Mouse (Mus musculus) heart, postnatal 0 days (tissue): ENCODE data around the gene Gsk3a. TPM values are rescaled to one million over a fixed set of nuclear protein-coding genes. Genes with fewer than 3 reads are reported as not detected.

Source experiments
- ATAC-seq: fragments of 200-750 bp; cut with Nextera tagmentation; 2 replicates; pipeline ENCODE4 v1.8.0; 2017; ENCODE audit warnings: low read depth, moderate number of reproducible peaks, moderate library complexity; ENCODE audit not compliant: insufficient read depth
- DNase-seq: peaks from one replicate; pipeline ENCODE4 v3.0.0-alpha.2; 2016; ENCODE audit warnings: low spot score
- H3K27ac ChIP-seq: fragments of 300-500 bp; sonication (generic); 2 replicates; pipeline ENCODE4 v1.5.1; 2014; ENCODE audit warnings: low read depth, mild to moderate bottlenecking
- H3K27me3 ChIP-seq: fragments of 300-500 bp; sonication (generic); 2 replicates; pipeline ENCODE4 v1.6.1; 2014; ENCODE audit warnings: low read length, mixed read lengths; ENCODE audit not compliant: control insufficient read depth, insufficient read depth
- H3K36me3 ChIP-seq: fragments of 300-500 bp; sonication (generic); replicated peaks from 2 replicates; pipeline ENCODE4 v1.6.1; 2014; ENCODE audit warnings: low read length, mixed read lengths; ENCODE audit not compliant: control insufficient read depth, insufficient read depth
- H3K4me1 ChIP-seq: fragments of 300-500 bp; sonication (generic); 2 replicates; pipeline ENCODE4 v1.6.1; 2014; ENCODE audit warnings: antibody characterized with exemption; ENCODE audit not compliant: control insufficient read depth, insufficient read depth
- H3K4me2 ChIP-seq: fragments of 300-500 bp; sonication (generic); 2 replicates; pipeline ENCODE4 v1.6.1; 2014; ENCODE audit warnings: low read depth, mild to moderate bottlenecking, low read length, moderate library complexity
- H3K4me3 ChIP-seq: fragments of 300-500 bp; sonication (generic); 2 replicates; pipeline ENCODE4 v1.5.1; 2014; ENCODE audit warnings: low read depth, low read length
- H3K9ac ChIP-seq: fragments of 300-500 bp; sonication (generic); replicated peaks from 2 replicates; pipeline ENCODE4 v1.6.1; 2014; ENCODE audit warnings: low read depth, low read length, mixed read lengths
- H3K9me3 ChIP-seq: fragments of 300-500 bp; sonication (generic); replicated peaks from 2 replicates; pipeline ENCODE4 v1.6.1; 2016; ENCODE audit warnings: low read length; ENCODE audit not compliant: control insufficient read depth
- CTCF ChIP-seq: IDR thresholded peaks from 2 replicates; pipeline ENCODE4 v1.5.1; 2016; ENCODE audit warnings: antibody characterized with exemption, control low read depth, low read depth
- EP300 ChIP-seq: IDR thresholded peaks from 2 replicates; pipeline ENCODE4 v1.6.1; 2016; ENCODE audit warnings: antibody characterized with exemption, low read depth
- WGBS: fragments of 180-500 bp; shearing (Covaris S2); extraction: QIAGEN DNeasy Blood & Tissue Kit; methylation state at CpG from one replicate; pipeline ENCODE4 v1.1.7; 2014; 5-methylcytosine and 5-hydroxymethylcytosine counted together
- polyA plus RNA-seq: library from polyadenylated mRNA; unstranded; fragments of >200 nt; fragmentation: Nextera tagmentation; extraction: Ambion mirVana; gene quantifications from 2 replicates; pipeline ENCODE4 v1.2.1, GENCODE M21; 2015
- total RNA-seq: library from RNA; depleted of rRNA; stranded (reverse); fragments of >200 nt; gene quantifications from 2 replicates; pipeline ENCODE4 v1.2.3, GENCODE M21; 2014; ENCODE audit warnings: low replicate concordance

Gsk3a gene
- total and polyA plus RNA-seq, 2 experiments from 2014 or later, result 5.3 to 64.7 TPM

DNA sequence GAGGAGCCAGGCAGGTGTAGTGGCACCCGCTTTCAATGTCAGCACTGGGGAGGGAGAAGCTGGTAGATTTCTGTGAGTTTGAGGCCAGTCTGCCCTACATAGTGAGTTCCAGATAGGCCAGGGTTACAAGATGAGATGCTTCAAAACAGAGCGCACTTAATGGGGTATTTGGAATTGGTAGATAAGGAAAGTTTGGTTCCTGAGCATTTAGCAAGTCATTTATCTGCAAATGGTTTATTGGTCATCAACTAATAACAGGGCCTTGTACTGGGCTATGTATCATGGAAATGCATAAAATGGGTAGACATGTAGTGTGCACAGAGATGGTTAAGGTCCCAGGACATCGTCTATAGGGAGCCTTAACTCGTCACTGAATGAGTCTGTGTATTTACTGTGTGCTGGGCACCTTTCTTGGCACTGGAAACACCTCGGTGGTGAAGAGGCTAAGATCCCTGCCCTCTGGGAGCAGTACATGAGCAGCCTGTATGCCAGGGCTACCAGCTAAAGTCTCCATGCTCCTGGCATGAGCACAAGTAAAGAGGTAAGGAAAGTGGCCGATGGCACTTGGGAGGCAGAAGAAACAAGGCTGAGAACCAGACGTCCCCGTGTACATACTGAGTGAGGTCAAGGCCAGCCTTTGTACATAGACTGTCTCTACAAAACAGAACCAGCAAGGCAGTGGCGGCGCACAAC lies 15.2 kb downstream of the Gsk3a start:
- Histone ChIP-seq H3K27ac (no peak overlapping the region), H3K4me3 (peak overlapping the region; percentile 85), H3K4me2 (peak overlapping the region; percentile 94), H3K27me3 (no peaks in the 10 kb centered on the region), H3K36me3 (peaks cover 35% of the 10 kb centered on the region), H3K4me1 (peaks cover 20% of the 10 kb centered on the region), H3K9me3 (no peaks in the 10 kb centered on the region), H3K9ac (peak overlapping the region; percentile 74; the same call in 1 of the 2 replicates)
- 78% methylated on average over 10 of the region's 10 CpGs for WGBS
- DNase-seq (no peak), ATAC-seq (no peak)
- TF ChIP-seq CTCF (no peak), EP300 (no peak)

DNA sequence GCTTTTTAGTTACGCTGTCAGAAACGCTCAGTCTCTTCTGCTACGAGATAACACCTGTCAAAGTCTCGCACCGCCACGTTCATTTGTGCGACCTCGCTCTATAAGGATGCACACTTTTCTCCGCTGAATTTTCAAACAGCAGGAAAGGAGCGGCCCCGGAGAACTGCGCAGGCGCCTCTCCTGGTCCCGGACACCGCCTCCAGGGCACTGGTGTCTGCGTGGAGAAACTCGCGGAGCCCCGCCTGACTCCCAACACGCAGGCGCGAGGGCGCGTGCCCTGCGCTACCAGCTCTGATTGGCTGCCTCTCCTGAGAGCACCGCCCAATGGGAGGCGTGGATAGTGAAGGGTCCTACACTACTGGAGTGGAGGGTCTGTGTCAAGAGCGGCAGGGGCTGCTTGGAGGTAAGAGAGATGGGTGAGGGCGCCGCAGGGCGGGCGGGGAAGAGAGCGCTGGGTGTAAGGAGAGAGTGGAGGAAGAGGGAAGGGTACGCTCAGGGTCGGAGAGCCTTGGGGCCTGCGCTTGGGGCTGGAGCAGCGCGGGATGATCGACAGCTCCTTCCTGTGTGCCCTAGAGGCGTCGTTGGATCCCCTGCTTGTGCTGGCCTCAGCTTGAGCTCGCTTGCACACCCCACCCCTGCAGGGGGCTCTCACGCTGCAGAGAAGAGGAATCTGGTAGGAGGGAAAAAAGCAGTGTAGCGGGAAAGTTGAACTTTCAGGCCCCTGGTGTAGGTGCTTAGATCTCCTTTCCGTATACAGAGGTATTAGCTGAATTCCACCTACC lies 16.4 kb downstream of the Gsk3a start, which contains the start of gene Zfp526:
Gene Zfp526, plus strand, starts transcription at position 324 of the 782 bp plus-strand sequence.
- H3K27me3 ChIP-seq, result no peaks in the 10 kb centered on the region
- peak within 1 kb of the TSS; percentile 92 for H3K27ac ChIP-seq
- peak within 1 kb of the TSS; percentile 94 for H3K4me2 ChIP-seq
- peak within 1 kb of the TSS; percentile 85 for H3K4me3 ChIP-seq
- peaks cover 27% of the 10 kb centered on the region for H3K36me3 ChIP-seq
- under 1% methylated on average over 45 of the region's 45 CpGs for WGBS
- DNase-seq, result peak; percentile 96
- ATAC-seq, result peak; percentile 92
- TF ChIP-seq EP300 (peak; percentile 40; the same call in 1 of the 2 replicates), CTCF (peak; percentile 13; the same call in 1 of the 2 replicates)
- peak within 1 kb of the TSS; percentile 74 for H3K9ac ChIP-seq
- no peaks in the 10 kb centered on the region for H3K9me3 ChIP-seq
- peaks cover 20% of the 10 kb centered on the region for H3K4me1 ChIP-seq

DNA sequence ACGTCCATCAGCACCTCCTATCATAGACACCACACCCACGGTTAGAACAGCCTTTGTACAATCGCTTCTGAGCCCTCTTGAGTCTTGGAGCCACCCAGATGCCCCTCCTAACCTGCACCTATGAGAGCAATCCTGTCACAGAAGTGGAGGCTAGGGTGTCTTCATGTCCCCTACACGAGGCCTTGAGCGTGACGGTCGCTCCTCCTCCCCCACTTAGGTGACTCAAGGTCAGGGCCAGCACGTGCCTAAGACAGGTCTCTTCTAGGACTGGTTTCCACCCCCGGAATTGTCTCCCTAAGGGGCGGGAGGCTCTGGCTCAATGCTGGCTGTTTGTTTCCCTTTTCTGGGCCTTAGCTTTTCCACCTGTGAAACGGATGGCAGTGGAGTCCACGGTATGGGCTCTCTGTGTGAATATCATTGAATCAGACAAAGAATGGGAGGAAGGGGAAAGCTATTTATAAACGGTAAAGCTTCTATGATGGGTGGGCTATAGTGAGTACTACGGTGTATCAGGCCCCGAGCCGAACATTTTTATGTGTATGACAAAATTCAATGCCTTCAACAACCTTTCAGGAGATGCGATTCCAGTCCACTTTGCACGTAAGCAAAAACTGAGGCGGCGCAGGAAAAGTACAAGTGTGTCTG lies 17.1 kb downstream of the Gsk3a start, which contains the start of gene Dedd2:
Gene Dedd2, minus strand, starts transcription at position 159 of the 645 bp plus-strand sequence.
- Histone ChIP-seq H3K9me3 (no peaks in the 10 kb centered on the region), H3K36me3 (peaks cover 23% of the 10 kb centered on the region), H3K4me3 (peak within 1 kb of the TSS; percentile 85), H3K4me2 (peak within 1 kb of the TSS; percentile 94), H3K27me3 (no peaks in the 10 kb centered on the region), H3K27ac (peak within 1 kb of the TSS; percentile 92), H3K4me1 (peaks cover 20% of the 10 kb centered on the region), H3K9ac (peak within 1 kb of the TSS; percentile 74)
- TF ChIP-seq CTCF (no peak), EP300 (no peak)
- WGBS, result under 1% methylated on average over 20 of the region's 20 CpGs
- ATAC-seq (peak; percentile 8; the same call in 1 of the 2 replicates), DNase-seq (no peak)

DNA sequence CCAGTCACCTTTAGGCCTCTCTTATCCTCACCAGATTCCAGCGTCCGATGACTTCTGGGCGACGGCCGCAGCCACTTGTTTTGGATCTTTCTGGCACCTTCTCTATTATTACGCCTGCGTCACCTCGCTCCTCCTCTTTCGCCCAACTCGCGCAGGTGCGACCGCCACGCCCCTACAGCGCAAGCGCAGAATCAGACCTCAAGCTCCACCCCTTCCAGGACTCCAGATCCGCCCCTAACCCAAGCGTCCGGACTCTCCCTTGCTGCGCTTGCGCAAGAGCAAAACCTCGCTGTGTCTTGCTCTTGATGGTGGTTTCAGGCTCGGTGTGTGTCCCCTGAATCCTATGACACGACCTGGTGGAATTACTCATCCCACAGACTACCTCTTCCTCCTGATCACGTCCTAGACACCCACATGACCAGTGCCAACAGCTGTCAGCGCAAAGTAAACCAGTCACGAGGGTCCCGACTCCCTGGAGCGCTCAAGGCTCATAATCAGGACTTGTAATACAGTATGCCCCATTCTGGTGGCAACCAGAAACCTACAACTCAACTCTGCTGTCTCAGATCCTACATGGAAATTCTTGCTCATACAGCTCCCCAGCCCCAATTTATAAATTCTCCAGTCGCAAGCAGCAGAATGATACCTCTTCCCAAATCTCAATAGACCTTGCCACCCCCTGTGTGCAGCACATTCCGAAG lies 17.7 kb downstream of the Gsk3a start:
- Histone ChIP-seq H3K36me3 (peaks cover 22% of the 10 kb centered on the region), H3K4me3 (peak overlapping the region; percentile 85), H3K9me3 (no peaks in the 10 kb centered on the region), H3K27ac (peak overlapping the region; percentile 92), H3K27me3 (no peaks in the 10 kb centered on the region), H3K4me1 (peaks cover 20% of the 10 kb centered on the region), H3K9ac (peak overlapping the region; percentile 70), H3K4me2 (peak overlapping the region; percentile 94)
- 2% methylated on average over 31 of the region's 31 CpGs for WGBS
- ATAC-seq (peak; percentile 80), DNase-seq (peak; percentile 96)
- TF ChIP-seq CTCF (no peak), EP300 (no peak)

DNA sequence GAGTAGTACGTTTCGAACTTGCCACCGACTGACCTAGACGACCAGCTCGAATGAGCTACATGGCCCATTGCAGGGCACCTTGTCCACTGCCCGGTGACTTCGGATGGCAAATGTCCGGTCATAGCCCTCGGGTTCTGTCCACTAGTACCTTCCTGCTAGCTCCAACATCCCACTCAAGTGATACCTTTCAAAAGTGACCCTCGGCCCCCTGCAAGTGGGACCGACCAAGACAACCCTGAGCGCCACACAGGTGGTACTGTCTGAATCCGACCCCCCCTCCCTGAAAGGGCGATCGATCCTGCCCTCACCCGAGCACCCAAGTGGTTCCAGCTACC lies 18.3 kb downstream of the Gsk3a start:
- 1% methylated on average over 16 of the region's 16 CpGs for WGBS
- TF ChIP-seq CTCF, result no peak
- TF ChIP-seq EP300, result no peak
- ATAC-seq, result no peak

More for the DNA sequence above, 18.3 kb downstream of the Gsk3a start:
- peak overlapping the region; percentile 94 for H3K4me2 ChIP-seq
- peak; percentile 14 for DNase-seq
- peaks cover 20% of the 10 kb centered on the region for H3K4me1 ChIP-seq
- peak overlapping the region; percentile 70 for H3K9ac ChIP-seq
- peak overlapping the region; percentile 92 for H3K27ac ChIP-seq
- H3K4me3 ChIP-seq, result peak overlapping the region; percentile 85
- H3K27me3 ChIP-seq, result no peaks in the 10 kb centered on the region
- H3K9me3 ChIP-seq, result no peaks in the 10 kb centered on the region
- peaks cover 20% of the 10 kb centered on the region for H3K36me3 ChIP-seq
